Mouse (Mus musculus) C2C12 (cell line): ENCODE results near the gene Gpc2.

Experiments used
- CEBPB ChIP-seq: IDR thresholded peaks from one replicate; pipeline ENCODE4 v1.6.1; 2011; ENCODE audit warnings: low read depth, mild to moderate bottlenecking, control low read depth, moderate library complexity
- CTCF ChIP-seq: IDR thresholded peaks from one replicate; pipeline ENCODE4 v1.5.1; 2011; ENCODE audit not compliant: control insufficient read depth, insufficient read depth, insufficient read length
- FOSL1 ChIP-seq: IDR thresholded peaks from one replicate; pipeline ENCODE4 v1.8.0; 2011; ENCODE audit warnings: mild to moderate bottlenecking, low read length; ENCODE audit not compliant: poor library complexity, insufficient read depth, severe bottlenecking
- MAX ChIP-seq: IDR thresholded peaks from one replicate; pipeline ENCODE4 v1.6.1; 2011; ENCODE audit warnings: mild to moderate bottlenecking, control low read depth
- MYOD1 ChIP-seq: IDR thresholded peaks from one replicate; pipeline ENCODE4 v1.6.1; 2011; ENCODE audit warnings: low read depth; ENCODE audit not compliant: control insufficient read depth, insufficient read length
- MYOG ChIP-seq: IDR thresholded peaks from one replicate; pipeline ENCODE4 v1.6.1; 2011; ENCODE audit not compliant: control insufficient read depth, insufficient read length; ENCODE audit errors: extremely low read depth
- USF1 ChIP-seq: IDR thresholded peaks from one replicate; pipeline ENCODE4 v1.6.1; 2011; ENCODE audit warnings: low read depth, mild to moderate bottlenecking, control low read depth, moderate library complexity

- TF ChIP-seq CTCF, result no peak
- no peak for TF ChIP-seq CEBPB
- TF ChIP-seq MAX, result peak; percentile 8
- no peak for TF ChIP-seq MYOD1
- no peak for TF ChIP-seq MYOG
- TF ChIP-seq FOSL1, result no peak
- TF ChIP-seq USF1, result peak; percentile 87
These were observed 24.3 kb downstream of the Gpc2 start, which contains the start of gene Lamtor4 for GRCm38 (mm10) chr5:138255353-138256093.
